Mouse (Mus musculus) lung, postnatal 0 days (tissue): ENCODE results near the gene Mindy4.

Experiments
- CTCF ChIP-seq: IDR thresholded peaks from 2 replicates; pipeline ENCODE4 v1.5.1; 2016; ENCODE audit warnings: antibody characterized with exemption, mild to moderate bottlenecking
- EP300 ChIP-seq: IDR thresholded peaks from 2 replicates; pipeline ENCODE4 v1.6.1; 2016; ENCODE audit warnings: antibody characterized with exemption, mild to moderate bottlenecking, control low read depth

- TF ChIP-seq CTCF = no peak
- TF ChIP-seq EP300 = no peak
These were observed 47.6 kb downstream of the Mindy4 start for GRCm38 (mm10) chr6:55250809-55251208.
